Mouse (Mus musculus): ENCODE results near the gene Xylt1.

DNA sequence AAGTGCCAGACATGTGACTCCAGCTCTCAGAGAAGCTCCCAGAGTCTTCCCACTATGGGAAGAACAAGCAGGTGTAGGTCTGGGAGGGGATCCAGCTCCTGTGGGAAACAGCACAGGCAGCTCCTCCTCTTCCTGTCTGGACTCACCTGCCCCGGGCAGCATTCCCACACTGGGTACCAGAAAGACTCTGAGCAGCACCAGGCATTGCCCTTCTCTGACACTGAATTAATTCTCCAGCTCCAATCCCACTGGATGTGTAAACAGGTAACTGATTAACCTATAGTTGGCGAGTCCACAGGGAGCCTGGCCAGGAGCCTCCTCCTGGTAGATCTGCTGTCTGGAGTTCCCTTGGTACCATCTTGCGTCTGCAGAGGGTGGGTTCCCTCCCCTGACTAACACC is 248.0 kb downstream of the Xylt1 start:
- TF ChIP-seq CTCF (IDR thresholded peaks at IDR 0.05; ENCODE audit: borderline replicate concordance, insufficient read depth, low read depth, low read length): no peak
- TF ChIP-seq POLR2A (IDR thresholded peaks at IDR 0.05; ENCODE audit: borderline replicate concordance, insufficient read depth, low read length): no peak
